Mouse (Mus musculus): ENCODE data around the gene Zfand2a.

The Zfand2a gene

GRCm38 (mm10) chr5:139464874-139465273 lies 19.5 kb downstream of the Zfand2a start:
- no peak for DNase-seq

GRCm38 (mm10) chr5:139460384-139461067 lies 23.8 kb downstream of the Zfand2a start, which contains the start of gene 3110082I17Rik:
3110082I17Rik (minus strand) TSS chr5:139460527.
- peak; percentile 100 for DNase-seq

GRCm38 (mm10) chr5:139459938-139460337 lies 24.4 kb downstream of the Zfand2a start:
- no peak for DNase-seq

GRCm38 (mm10) chr5:139457241-139457640 lies 27.1 kb downstream of the Zfand2a start:
- DNase-seq: no peak

GRCm38 (mm10) chr5:139455166-139455565 lies 29.2 kb downstream of the Zfand2a start:
- DNase-seq: peak; percentile 91

GRCm38 (mm10) chr5:139453031-139453430 lies 31.3 kb downstream of the Zfand2a start:
- peak; percentile 95 for DNase-seq

GRCm38 (mm10) chr5:139449926-139450325 lies 34.4 kb downstream of the Zfand2a start:
- DNase-seq: no peak

GRCm38 (mm10) chr5:139449161-139449791 lies 35.1 kb downstream of the Zfand2a start:
- DNase-seq: peak; percentile 94

GRCm38 (mm10) chr5:139448025-139448424 lies 36.3 kb downstream of the Zfand2a start:
- peak; percentile 91 for DNase-seq

- no peak for DNase-seq
These were observed 39.1 kb downstream of the Zfand2a start for GRCm38 (mm10) chr5:139445258-139445657.

- DNase-seq: peak; percentile 90
These were observed 41.4 kb downstream of the Zfand2a start for GRCm38 (mm10) chr5:139442962-139443361.

- peak; percentile 89 for DNase-seq
These were observed 41.9 kb downstream of the Zfand2a start for GRCm38 (mm10) chr5:139442428-139442827.

GRCm38 (mm10) chr5:139441726-139442018 lies 42.7 kb downstream of the Zfand2a start:
- DNase-seq: peak; percentile 92

GRCm38 (mm10) chr5:139440926-139441725 lies 43.2 kb downstream of the Zfand2a start:
- DNase-seq: peak; percentile 90

GRCm38 (mm10) chr5:139440451-139440850 lies 43.9 kb downstream of the Zfand2a start:
- DNase-seq: peak; percentile 96

GRCm38 (mm10) chr5:139438440-139438839 lies 45.9 kb downstream of the Zfand2a start:
- peak; percentile 88 for DNase-seq

GRCm38 (mm10) chr5:139437769-139438168 lies 46.6 kb downstream of the Zfand2a start:
- DNase-seq: no peak

- peak; percentile 95 for DNase-seq
These were observed 49.4 kb downstream of the Zfand2a start for GRCm38 (mm10) chr5:139434940-139435339.

- DNase-seq: peak; percentile 97
These were observed 50.3 kb downstream of the Zfand2a start for GRCm38 (mm10) chr5:139433842-139434568.

- peak; percentile 94 for DNase-seq
These were observed 51.4 kb downstream of the Zfand2a start for GRCm38 (mm10) chr5:139432747-139433508.

- DNase-seq: no peak
These were observed 52.0 kb downstream of the Zfand2a start for GRCm38 (mm10) chr5:139432333-139432732.

- DNase-seq: no peak
These were observed 54.5 kb downstream of the Zfand2a start for GRCm38 (mm10) chr5:139429818-139430341.
